Mouse (Mus musculus): ENCODE measurements at regions not wholly inside any gene's neighbourhood (a gene's known extent, or its start where the extent isn't known, plus 50 kb on each side); places are given as distances from the start of the nearest gene placed in this dataset.

DNA sequence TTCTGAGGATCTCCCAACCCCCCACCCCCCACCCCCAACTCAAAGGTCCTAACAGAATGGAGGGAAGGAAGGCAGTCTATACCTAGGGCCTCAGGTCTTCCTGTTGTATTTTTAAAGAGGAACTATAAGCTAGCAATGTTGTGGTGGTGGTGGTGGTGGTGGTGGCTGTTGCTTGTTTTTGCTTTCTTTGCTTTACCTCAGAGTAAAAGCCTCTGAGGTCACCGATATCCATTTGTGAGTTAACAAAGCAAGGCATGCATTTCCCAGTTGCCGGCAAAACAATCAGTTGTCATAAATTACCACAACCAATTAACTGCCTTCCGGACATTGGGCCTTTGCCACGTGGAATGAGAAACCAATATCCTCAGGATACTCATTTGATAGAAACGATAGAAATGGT is 191.9 kb upstream of the Map3k1 start:
- DNase-seq (ENCODE audit: low read depth, low spot score), result no peak

DNA sequence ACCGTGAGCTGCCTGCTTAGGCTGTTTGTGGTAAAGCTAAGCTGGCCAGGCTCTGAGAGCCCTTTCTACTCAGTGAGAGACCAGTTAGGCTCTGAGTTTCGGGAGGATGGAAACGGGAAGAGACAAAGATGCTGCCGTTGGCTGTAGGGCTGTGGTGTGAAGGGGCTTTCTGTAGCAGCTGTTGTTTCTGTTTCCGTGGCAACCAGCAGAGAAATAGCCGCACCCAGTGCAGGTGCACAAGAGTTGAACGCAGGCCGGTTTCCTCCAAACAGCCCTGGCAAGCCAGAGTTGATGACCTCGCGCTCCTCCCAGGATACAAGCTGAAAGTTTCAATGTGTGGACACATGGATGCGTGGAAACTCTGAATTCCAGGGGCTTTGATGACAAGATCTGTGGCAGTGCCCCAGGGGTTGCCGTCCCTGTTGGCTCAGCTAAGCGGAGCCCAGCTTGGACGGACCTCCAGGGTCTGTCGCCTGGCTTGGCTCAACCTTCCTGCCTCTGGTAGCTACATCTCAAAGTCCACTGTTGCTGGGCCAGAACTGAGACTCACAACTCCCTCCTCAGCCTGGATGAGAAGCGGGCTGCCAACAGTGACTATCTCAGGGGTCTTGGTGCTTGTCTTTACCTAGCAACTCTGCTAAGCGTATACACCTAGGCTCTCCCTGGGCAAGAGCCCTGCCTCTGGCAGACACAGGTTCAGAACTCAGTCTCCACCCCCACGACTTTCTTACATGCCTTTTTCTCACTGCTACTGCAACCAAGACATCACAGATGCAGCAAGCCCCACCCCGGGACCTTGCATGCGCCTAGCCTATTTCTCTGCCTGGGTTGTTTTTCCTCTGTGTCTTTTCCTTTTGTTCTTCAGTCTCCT is 192.6 kb upstream of the Map3k1 start:
- no peak for DNase-seq (ENCODE audit: low read depth, low spot score)

DNA sequence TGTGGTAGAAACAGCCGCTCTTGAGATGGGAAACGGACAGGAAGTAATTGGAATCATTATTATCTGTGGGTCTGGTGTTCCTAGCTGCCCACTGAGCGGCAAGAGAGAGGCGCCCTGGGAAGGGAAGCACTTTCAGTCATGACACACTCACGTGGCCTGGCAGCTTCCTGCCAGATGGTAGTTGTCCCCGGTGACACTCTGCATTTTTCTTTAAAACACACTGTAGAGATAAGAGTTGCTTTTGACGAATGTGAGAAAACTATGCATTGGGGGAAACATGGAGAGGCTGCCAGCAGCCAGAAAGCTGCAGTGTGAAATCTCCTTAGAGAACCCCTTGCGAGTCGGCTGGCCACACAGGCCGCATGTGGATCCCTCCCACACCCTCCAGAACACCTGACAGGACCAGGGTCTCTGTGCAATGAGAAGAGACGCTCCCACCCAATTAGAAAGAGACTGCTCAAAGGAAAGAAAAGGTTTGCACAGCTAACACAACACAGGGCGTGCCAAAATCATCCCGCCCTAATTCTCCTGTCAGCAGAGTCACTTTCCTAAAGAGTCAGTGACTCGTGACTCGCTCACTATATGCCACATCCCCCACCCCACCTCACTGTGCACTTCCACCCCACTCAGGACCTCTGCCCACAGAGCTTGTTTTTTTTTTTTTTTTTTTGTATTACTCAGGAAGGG is 194.0 kb upstream of the Map3k1 start:
- no peak for DNase-seq (ENCODE audit: low read depth, low spot score)

DNA sequence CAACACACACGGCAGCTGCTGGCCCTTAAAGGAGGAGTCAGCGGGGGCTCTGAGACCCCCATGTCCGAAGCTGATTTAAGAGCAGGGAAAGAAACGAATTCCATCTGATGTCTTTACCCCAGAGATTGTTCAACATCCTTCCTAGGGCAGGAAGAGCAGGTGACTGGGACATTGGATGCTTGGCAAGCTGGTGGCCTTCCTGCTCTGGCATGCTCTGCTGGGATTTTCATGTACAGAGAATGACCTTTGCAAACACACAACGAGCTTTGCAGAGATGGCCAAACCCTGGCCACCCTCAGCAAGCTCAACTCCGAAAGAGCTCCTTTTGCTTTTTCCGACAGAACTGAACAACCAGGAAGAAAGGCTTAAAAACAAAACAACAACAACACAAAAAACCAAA is 194.7 kb upstream of the Map3k1 start:
- no peak for DNase-seq (ENCODE audit: low read depth, low spot score)

DNA sequence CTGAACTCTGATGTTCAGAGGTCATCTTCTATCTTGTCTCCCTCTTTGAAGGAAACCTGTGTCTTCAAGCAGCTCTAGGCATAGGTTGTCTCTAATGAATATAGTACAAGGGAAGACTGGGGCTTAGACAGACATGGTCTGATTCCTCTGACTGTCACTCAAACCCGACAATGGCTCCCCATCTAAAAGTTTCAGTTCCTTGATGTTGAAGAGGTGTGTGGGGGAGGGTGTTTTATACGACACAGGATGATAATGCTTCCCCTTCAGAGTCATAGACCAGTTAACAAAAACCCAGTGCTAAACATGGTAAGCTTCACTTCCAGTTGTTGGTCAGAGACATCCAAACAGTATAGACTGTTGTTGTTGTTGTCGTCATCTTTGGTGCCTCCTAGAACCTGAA is 195.3 kb upstream of the Map3k1 start:
- no peak for DNase-seq (ENCODE audit: low read depth, low spot score)

DNA sequence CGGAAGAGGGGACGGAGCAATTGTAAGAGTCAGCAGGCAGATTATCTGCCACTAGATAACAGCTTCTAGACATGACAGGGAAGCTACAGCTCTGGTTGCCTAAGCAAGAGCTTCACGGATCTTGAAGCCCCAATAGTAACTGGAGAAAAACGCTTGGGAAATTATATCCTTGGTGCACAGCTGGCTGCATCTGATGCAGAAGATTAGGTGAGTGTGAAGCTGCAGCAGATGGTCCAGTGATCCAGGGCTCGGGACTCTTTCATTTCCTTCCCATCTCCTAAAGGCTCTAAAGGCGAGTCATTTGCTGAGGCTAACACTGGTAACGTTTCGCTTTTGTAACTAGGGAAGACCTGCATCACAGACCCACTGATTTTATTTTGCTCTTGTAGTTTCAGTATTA is 196.6 kb upstream of the Map3k1 start:
- DNase-seq (ENCODE audit: low read depth, low spot score), result no peak

DNA sequence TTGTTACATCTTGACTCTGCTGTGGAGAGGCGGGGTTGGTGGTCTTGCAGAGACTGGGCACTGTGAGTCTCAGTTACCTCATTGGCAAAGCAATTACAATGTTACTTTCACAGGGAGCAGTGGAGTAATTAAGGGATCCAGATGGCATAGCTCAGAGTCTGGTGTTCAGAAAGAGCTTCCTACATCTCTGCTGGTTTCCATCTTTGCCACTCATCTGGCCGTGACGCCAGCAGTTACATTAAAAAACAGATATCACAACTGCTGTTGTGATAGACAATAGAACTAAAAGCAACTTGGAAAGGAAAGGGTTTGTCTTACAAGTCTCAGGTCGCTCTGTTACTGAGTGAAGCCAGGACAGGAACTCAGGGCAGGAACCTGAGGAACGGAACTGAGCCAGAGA is 200.0 kb upstream of the Map3k1 start:
- DNase-seq (ENCODE audit: low read depth, low spot score), result no peak

DNA sequence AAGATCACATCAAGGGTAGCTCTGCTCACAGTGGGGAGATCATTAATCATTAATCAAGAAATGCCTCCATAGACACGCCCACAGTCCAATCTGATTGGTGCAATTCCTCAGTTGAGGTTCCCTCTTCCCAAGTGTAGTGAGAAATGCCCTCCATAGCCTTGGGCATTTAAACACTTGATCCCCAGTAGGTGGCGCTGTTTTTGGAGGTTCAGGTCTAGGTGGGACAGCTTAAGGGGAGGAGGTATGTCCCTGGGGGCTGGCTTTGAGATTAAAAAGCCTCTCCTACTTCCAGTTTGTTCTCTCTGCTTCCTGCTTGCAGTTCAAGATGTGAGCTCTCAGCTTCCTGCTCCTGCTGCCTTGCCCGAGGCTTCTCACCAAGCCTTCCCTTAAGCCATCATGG is 200.5 kb upstream of the Map3k1 start:
- no peak for DNase-seq (ENCODE audit: low read depth, low spot score)

DNA sequence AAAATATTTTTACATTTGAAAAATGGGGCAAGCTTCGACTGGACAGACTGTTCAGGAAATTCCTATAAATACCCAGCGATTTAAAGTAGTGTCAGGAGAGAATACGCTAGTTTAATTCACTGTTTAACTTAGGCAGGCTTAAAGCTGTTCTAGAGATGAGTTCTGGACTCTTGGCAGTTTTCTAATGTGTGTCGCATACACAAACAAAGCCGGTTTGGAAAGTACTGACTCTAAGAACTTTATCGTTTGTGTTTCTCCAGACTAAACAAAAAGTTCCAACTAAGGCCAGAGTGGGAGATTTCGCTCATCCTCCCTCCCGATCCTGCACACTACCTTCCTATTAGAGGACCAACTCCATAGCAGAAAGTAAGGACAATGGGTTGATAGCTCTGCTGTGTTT is 201.7 kb upstream of the Map3k1 start:
- no peak for DNase-seq (ENCODE audit: low read depth, low spot score)

DNA sequence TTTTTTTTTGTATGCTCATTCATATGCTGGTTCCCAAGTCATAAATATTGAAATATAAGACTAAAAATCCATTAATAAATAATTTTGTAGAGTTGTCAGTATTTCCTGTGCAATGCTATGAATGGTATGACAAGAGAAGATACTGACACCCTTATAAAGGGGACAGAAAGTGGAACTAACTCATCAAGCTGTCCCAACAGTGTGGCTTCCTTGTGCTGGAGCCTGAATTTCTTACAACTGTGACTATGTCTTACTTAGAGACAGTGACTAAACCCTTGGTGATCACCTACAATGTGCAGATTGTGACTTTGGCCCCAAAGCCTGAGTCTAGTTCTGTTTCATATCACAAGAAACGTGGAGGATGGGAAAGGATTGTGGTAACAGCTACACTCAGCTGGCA is 203.8 kb upstream of the Map3k1 start:
- DNase-seq (ENCODE audit: low read depth, low spot score), result no peak

DNA sequence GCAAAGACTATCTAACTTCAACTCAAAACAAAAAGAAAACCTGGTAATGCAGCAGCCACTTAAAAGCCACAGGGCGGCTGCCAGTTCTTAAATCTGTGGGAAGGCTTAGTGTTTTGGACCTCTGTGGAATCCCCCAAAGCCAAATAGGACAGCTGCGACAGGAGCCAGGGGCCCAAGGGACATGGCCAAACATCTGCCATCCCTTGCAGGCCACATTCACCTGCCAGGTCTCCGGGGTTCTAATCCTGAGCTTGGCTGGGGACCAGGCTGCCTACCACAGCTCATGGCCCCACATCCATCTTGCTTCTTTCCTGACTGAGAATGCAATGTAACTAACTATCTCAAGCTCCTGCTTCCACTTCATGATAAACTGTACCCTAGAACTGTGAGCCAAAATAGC is 206.3 kb upstream of the Map3k1 start:
- no peak for DNase-seq (ENCODE audit: low read depth, low spot score)

DNA sequence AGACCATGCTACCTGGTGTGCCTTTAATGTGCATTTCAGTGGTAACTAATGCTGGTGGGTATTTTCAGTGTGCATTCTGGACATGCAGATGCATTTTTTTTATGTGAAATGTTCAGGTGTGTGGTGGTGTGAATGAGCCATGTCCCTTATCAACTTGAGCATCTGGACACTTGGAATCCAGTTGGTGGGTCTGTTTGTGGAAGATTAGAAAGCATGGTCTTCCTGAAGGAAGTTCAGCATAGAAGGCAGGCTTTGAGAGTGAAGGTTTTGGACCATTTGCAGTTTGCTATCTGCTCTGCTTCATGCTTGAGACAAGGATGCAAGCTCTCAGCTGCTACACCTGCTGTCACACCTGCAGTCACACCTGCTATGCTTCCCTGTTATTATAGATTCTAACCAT is 207.5 kb upstream of the Map3k1 start:
- no peak for DNase-seq (ENCODE audit: low read depth, low spot score)

DNA sequence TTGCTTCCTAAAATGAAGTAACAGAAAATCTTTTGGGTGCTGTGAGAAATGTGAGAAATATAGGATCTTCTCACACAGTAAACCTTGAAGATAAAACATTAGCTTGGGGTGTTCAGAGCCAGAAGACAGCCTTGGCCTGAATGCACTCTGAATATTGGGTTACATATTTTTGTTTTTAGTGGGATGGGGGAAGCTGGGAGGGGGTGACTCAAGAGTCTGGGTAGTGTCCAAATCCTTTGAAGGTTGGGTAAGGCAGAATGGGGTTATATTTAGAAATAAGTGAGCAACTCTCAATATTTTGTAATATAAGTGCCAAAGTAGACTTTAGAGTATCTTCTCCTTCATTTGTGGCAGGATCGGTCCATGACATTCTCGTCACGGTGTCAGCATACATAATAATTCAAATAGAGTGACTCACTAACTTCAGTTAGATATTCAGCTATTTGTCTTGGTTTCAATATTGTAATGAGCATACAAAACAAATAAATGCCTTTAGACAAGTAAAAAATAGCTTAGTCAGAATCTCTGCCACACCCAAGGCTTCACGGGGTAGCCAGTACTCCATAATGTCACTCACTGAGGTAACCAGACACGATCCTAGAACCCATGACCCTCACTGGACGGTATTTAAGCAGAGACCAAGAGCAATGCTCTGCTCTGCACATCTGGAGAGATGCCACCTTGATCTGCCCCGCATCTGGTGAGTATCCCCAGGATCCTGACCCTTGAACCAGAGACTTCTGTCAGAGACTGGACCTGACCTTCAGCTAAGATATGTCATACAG is 209.9 kb upstream of the Map3k1 start:
- DNase-seq (ENCODE audit: low read depth, low spot score), result no peak

DNA sequence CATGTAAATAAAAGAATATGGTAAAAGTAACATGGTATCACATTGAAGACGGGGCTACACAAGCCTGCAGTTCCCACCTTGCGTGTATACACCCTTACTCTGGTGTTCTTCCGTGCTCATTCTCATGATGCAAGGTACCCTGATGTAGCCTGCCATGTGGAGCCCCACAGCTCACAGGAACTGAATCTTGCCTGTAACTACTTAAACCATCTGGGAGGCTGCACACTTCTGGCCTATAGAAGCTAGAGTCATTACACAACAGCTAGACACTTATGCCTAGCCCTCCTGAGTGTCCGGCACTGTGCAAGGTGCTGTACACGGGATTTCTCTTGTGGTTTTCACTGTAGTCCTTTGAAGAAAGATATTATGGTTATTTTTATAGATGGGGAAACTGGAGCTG is 210.8 kb upstream of the Map3k1 start:
- DNase-seq (ENCODE audit: low read depth, low spot score), result no peak

DNA sequence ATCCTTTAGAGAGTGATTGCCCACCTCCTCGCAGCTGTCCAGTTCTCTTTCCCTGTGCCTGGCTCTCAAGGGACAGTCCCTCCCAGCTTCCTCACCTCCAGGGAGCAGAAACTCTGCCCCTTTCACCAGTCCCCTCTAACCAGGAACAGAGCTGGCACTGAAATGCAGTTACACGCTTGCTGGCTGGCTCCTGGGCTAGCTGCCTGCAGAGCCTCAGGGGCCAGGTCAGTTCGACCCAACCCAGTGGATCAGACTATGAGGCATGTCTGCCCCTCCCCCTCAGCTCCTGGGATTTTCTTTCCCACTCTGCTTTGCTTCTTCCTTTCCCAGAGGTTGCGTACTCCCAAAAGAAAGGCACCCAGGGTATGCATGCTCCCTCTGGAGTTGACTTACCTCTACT is 214.4 kb upstream of the Map3k1 start:
- DNase-seq (ENCODE audit: low read depth, low spot score), result no peak

DNA sequence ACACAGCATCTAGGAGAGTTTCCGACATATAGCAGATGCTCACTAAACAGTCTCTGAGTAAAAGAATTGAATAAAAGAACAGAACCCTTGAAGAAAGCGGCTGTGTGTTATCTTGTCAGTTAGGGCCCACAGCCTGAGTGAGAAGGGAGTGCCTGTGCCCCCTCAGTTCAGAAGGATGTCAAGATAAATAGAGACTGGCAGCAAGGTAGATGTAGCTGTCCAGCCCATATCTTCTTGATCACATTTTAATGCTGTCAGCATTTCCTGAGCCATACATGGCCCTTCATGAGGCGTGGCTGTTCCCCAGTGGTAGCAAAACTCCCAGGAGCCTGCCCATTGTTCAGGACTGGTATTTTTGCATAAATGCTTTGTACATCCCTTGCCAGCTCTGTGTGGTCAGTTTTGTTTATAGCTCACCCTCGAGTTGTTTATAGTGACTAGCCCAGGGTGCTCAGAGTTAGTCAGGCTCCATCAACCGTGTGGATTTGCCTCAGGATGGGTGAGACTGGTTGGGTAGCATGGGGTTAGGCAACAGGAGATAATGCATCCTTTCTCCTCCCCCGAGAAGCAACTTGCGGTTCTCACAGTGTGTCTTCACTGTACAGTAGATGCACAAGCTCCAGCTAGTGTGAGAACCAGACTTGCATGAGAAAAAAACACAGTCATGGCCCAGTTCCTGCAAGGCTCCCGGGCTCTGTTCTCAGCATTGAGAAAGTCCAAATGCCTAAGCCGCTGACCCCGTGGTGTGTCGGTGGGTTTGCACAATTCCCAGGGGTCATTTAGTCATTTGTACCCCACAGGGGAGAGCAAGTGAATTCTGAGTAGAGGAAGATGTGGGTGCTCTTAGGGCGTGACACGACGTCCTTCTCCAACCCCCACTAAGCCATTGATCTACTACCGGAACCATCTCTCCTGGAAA is 216.1 kb upstream of the Map3k1 start:
- no peak for DNase-seq (ENCODE audit: low read depth, low spot score)

DNA sequence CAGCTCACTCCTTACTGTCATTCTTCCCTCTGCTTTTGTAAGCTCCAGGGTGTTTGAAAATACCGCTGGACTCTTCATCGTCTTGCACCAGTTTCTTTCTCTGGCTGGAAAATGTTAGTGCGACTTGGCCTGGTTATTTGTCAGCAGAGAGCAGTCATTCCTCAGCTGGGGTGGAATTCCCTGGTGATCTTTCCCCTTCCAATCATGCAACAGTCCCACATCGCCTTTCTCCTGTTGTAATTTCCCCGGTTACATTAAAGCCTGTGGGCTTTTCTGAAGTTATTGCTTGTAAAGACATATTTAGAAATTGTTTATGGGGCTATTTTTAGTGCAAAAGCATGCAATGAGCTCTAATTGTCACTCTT is 216.8 kb upstream of the Map3k1 start:
- no peak for DNase-seq (ENCODE audit: low read depth, low spot score)

DNA sequence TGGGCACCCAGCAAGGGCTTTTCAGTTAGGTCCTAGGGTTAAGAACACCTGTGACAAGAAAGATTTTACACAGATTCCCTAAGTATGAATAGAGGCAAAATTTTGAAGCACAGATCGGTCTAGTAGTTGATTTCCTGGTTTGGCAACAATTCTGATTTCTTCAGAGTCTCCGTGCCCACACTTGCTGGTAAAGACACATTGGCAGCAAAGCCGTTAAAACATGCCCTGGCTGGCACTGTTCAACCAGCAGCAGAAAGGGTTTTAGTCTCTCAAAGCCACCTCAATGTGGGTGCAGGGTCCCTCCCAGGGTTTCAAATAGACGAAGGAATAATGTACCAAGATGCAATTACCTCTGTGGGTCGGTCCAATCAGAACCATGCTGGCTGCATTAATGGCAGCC is 218.9 kb upstream of the Map3k1 start:
- DNase-seq (ENCODE audit: low read depth, low spot score), result no peak

DNA sequence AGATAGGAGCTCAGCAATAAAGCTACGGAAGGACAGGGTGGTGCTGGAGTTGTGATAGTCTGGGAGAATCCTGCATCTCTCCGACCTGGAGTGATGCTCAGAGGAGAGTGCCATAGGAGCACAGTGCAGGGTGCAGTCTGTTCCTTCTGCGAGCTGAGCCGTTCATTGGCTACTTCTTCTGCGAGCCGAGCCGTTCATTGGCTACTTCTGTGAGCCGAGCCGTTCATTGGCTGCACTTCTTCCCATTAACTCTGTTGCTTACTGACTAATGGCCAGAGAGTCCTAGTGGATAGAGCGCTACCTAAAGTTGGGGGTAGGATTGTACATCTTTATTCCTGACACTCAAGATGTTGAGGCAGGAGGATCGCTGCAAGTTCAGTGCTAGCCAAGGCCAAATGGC is 222.3 kb upstream of the Map3k1 start:
- no peak for DNase-seq (ENCODE audit: low read depth, low spot score)

DNA sequence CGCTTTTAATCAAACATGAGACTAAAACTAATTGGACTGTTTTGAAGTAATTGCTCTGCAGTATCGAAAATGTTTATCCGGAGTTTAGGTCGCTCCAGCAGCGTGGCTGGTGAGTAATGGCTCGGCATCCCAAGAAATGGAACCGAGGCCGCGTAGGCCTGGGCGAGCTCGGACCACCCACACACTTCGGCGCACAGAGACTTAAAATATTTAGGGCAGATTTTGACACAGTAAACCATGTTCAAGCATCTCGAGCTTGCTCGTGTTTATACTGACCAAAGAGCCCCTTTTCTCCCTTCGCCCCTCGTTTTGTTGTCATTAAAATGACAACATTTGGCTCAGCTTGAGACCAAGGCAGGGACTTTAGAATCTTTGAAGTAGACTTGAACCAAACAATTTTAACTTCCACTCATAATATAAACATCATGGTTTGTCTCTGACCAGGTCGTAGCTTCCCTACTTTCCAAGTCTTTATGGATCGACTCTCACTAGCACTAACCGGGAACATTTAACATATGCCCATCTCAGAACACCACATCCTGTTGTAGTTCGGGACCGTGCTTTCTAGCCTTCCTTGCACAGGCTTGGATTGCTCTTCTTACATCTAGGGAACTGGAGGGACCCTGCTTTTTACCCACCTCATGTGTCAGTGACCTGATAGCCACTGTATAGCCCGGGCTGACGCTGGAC is 223.0 kb upstream of the Map3k1 start:
- no peak for DNase-seq (ENCODE audit: low read depth, low spot score)

Measured in embryo, embryonic 11.5 days (tissue).